Mouse (Mus musculus) neural tube, embryonic 11.5 days (tissue): ENCODE measurements at regions not wholly inside any gene's neighbourhood (a gene's known extent, or its start where the extent isn't known, plus 50 kb on each side); places are given as distances from the start of the nearest gene placed in this dataset.
A peak's percentile ranks its signal among the peaks of the same experiment; 100 is the strongest.

Experiments used
- ATAC-seq: fragments of 200-750 bp; cut with Nextera tagmentation; 2 replicates; pipeline ENCODE4 v1.8.0; 2017; ENCODE audit warnings: moderate number of reproducible peaks, mild to moderate bottlenecking, moderate TSS enrichment, moderate library complexity; ENCODE audit not compliant: insufficient read depth, low FRiP score, low TSS enrichment
- DNase-seq: peaks from one replicate; pipeline ENCODE4 v3.0.0-alpha.2; 2015; ENCODE audit warnings: low spot score
- H3K27ac ChIP-seq: fragments of 300-500 bp; sonication (generic); 2 replicates; pipeline ENCODE4 v1.5.1; 2014; ENCODE audit warnings: low read depth, mild to moderate bottlenecking, low read length
- H3K27me3 ChIP-seq: fragments of 300-500 bp; sonication (generic); 2 replicates; pipeline ENCODE4 v1.6.1; 2014; ENCODE audit warnings: mild to moderate bottlenecking, low read length, mixed read lengths; ENCODE audit not compliant: control insufficient read depth, insufficient read depth
- H3K36me3 ChIP-seq: fragments of 300-500 bp; sonication (generic); 2 replicates; pipeline ENCODE4 v1.6.1; 2014; ENCODE audit warnings: mild to moderate bottlenecking, low read length, moderate library complexity, mixed read lengths; ENCODE audit not compliant: control insufficient read depth, insufficient read depth
- H3K4me1 ChIP-seq: fragments of 300-500 bp; sonication (generic); 2 replicates; pipeline ENCODE4 v1.6.1; 2014; ENCODE audit warnings: low read length, mixed read lengths; ENCODE audit not compliant: control insufficient read depth, insufficient read depth
- H3K4me2 ChIP-seq: fragments of 300-500 bp; sonication (generic); 2 replicates; pipeline ENCODE4 v1.6.1; 2014; ENCODE audit warnings: low read depth, mild to moderate bottlenecking, moderate library complexity
- H3K4me3 ChIP-seq: fragments of 300-500 bp; sonication (generic); 2 replicates; pipeline ENCODE4 v1.5.1; 2014; ENCODE audit warnings: low read depth, low read length
- H3K9ac ChIP-seq: fragments of 300-500 bp; sonication (generic); 2 replicates; pipeline ENCODE4 v1.6.1; 2014; ENCODE audit warnings: mild to moderate bottlenecking, low read length
- H3K9me3 ChIP-seq: fragments of 300-500 bp; sonication (generic); 2 replicates; pipeline ENCODE4 v1.6.1; 2016; ENCODE audit warnings: low read length; ENCODE audit not compliant: control insufficient read depth
- WGBS: fragments of 180-500 bp; shearing (Covaris S2); extraction: QIAGEN DNeasy Blood & Tissue Kit; methylation state at CpG from one replicate; pipeline ENCODE4 v1.1.7; 2014; 5-methylcytosine and 5-hydroxymethylcytosine counted together

- Histone ChIP-seq H3K9ac (no peak overlapping the region), H3K4me3 (no peak overlapping the region), H3K4me1 (no peaks in the 10 kb centered on the region), H3K27me3 (no peaks in the 10 kb centered on the region), H3K27ac (no peak overlapping the region), H3K4me2 (no peak overlapping the region), H3K9me3 (no peaks in the 10 kb centered on the region), H3K36me3 (no peaks in the 10 kb centered on the region)
- ATAC-seq (no peak), DNase-seq (no peak)
- WGBS: 80% methylated on average over 2 of the region's 2 CpGs
Measured at GRCm38 (mm10) chr3:73435241-73435640, 273.0 kb downstream of the Bche start.

- Histone ChIP-seq H3K4me3 (no peak overlapping the region), H3K4me1 (no peaks in the 10 kb centered on the region), H3K27me3 (no peaks in the 10 kb centered on the region), H3K27ac (no peak overlapping the region), H3K9me3 (no peaks in the 10 kb centered on the region), H3K36me3 (no peaks in the 10 kb centered on the region), H3K9ac (no peak overlapping the region), H3K4me2 (no peak overlapping the region)
- DNase-seq: no peak
- ATAC-seq: no peak
- WGBS: 47% methylated on average over 1 of the region's 1 CpGs
Measured at GRCm38 (mm10) chr3:73434331-73434730, 273.9 kb downstream of the Bche start.

- Histone ChIP-seq H3K27me3 (no peaks in the 10 kb centered on the region), H3K36me3 (no peaks in the 10 kb centered on the region), H3K9ac (no peak overlapping the region), H3K27ac (no peak overlapping the region), H3K4me3 (no peak overlapping the region), H3K9me3 (no peaks in the 10 kb centered on the region), H3K4me1 (no peaks in the 10 kb centered on the region), H3K4me2 (no peak overlapping the region)
- no peak for ATAC-seq
- 88% methylated on average over 4 of the region's 4 CpGs for WGBS
- DNase-seq: no peak
Measured at GRCm38 (mm10) chr3:73409929-73410522, 298.2 kb downstream of the Bche start.

DNA sequence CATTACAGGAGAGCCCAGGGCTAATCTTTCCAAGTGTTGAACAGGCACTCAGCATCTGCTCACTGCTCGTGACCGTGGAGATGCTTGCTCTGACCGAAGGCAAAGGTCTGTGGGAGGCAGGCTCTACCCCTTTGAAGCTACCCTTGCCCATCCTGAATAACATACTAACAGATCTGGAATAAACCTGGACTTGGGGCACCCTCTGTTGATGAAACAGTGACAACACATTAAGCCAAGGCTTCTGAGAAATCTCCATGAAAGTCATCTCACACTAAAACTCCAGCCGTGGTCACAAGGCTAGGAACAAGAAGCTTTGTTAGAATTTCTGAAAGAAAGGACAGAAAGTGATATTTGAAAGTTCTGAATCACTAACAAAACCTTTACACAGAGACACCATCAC, 306.8 kb downstream of the Bche start:
- H3K4me3 ChIP-seq: no peak overlapping the region
- H3K27ac ChIP-seq: no peak overlapping the region
- H3K9ac ChIP-seq: no peak overlapping the region
- H3K4me1 ChIP-seq: no peaks in the 10 kb centered on the region
- ATAC-seq (no peak), DNase-seq (no peak)
- 85% methylated on average over 4 of the region's 4 CpGs for WGBS
- no peaks in the 10 kb centered on the region for H3K27me3 ChIP-seq
- H3K36me3 ChIP-seq: no peaks in the 10 kb centered on the region
- no peak overlapping the region for H3K4me2 ChIP-seq
- no peaks in the 10 kb centered on the region for H3K9me3 ChIP-seq

- DNase-seq (no peak), ATAC-seq (no peak)
- no peaks in the 10 kb centered on the region for H3K27me3 ChIP-seq
- H3K36me3 ChIP-seq: no peaks in the 10 kb centered on the region
- H3K4me1 ChIP-seq: no peaks in the 10 kb centered on the region
- H3K4me2 ChIP-seq: no peak overlapping the region
- no peak overlapping the region for H3K4me3 ChIP-seq
- no peak overlapping the region for H3K27ac ChIP-seq
- 86% methylated on average over 4 of the region's 4 CpGs for WGBS
- H3K9me3 ChIP-seq: no peaks in the 10 kb centered on the region
- H3K9ac ChIP-seq: no peak overlapping the region
Measured at GRCm38 (mm10) chr3:73395808-73396207, 312.4 kb downstream of the Bche start.

DNA sequence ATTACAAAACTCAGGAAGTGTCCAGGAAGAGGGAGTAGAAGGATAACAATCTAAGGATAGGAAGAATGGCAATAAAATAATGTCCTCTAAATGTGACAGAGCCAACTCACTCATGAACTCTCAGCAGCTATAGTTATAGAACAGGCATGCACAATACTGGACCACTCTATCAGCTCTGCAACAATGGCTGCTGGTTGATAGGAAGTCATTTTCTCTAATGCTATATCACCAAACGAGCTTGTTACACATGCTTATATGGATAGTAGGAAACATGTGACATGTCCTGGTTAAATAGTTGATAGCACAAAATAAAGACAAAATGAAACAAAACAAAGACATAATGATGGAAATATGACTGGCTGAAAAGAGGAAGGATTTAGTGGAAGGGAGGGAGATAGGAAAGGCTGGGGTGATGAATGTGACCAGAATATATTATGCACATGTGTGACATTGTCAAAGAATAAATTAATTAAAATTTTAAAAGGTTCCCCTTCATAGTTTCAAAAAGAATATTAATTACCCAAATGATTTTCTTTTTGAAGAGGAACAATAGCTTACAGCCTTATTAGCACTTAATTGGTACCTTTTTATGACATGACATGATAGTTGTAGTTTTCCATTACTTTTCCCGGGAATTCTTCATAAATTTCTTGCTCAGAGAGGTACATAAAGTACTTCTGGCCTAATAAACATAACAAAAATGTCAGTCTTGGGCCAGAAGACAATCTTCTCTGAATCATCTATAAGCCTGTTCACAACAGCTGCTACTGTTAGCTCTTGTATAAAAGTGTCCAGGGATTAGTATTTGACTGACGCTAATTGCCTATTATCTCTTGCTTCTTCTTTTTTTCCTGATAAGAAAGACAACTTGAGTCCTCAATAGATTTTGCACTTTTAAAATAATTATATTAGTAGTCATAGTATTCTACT, 318.2 kb downstream of the Bche start:
- no peak for ATAC-seq
- Histone ChIP-seq H3K4me2 (no peak overlapping the region), H3K9me3 (no peaks in the 10 kb centered on the region), H3K4me1 (no peaks in the 10 kb centered on the region), H3K4me3 (no peak overlapping the region), H3K9ac (no peak overlapping the region), H3K36me3 (no peaks in the 10 kb centered on the region), H3K27ac (no peak overlapping the region), H3K27me3 (no peaks in the 10 kb centered on the region)
- no peak for DNase-seq
- 91% methylated on average over 3 of the region's 3 CpGs for WGBS

GRCm38 (mm10) chr3:73354861-73355496, 297.4 kb upstream of the Slitrk3 start:
- ATAC-seq (no peak), DNase-seq (no peak)
- Histone ChIP-seq H3K27ac (no peak overlapping the region), H3K4me2 (no peak overlapping the region), H3K9me3 (no peaks in the 10 kb centered on the region), H3K4me3 (no peak overlapping the region), H3K27me3 (no peaks in the 10 kb centered on the region), H3K4me1 (no peaks in the 10 kb centered on the region), H3K36me3 (no peaks in the 10 kb centered on the region), H3K9ac (no peak overlapping the region)
- WGBS: 69% methylated on average over 1 of the region's 1 CpGs

- no peaks in the 10 kb centered on the region for H3K27me3 ChIP-seq
- H3K36me3 ChIP-seq: no peaks in the 10 kb centered on the region
- no peak overlapping the region for H3K4me2 ChIP-seq
- H3K9me3 ChIP-seq: no peaks in the 10 kb centered on the region
- DNase-seq: no peak
- 9% methylated on average over 1 of the region's 1 CpGs for WGBS
- H3K27ac ChIP-seq: no peak overlapping the region
- no peak overlapping the region for H3K4me3 ChIP-seq
- no peak overlapping the region for H3K9ac ChIP-seq
- H3K4me1 ChIP-seq: no peaks in the 10 kb centered on the region
- ATAC-seq: peak; percentile 79; the same call in 1 of the 2 replicates
Measured at GRCm38 (mm10) chr3:73343199-73343598, 285.6 kb upstream of the Slitrk3 start.
